Mouse (Mus musculus): ENCODE results near the gene Pspc1.

- TF ChIP-seq MAFK (IDR thresholded peaks at IDR 0.05; ENCODE audit: insufficient read depth, low read depth, low read length) = no peak
- TF ChIP-seq ZC3H11A (IDR thresholded peaks at IDR 0.05; ENCODE audit: borderline replicate concordance, low read depth, low read length) = no peak
- no peak for TF ChIP-seq CHD2 (IDR thresholded peaks at IDR 0.05; ENCODE audit: low read depth, low read length)
- no peak for TF ChIP-seq HCFC1 (IDR thresholded peaks at IDR 0.05; ENCODE audit: borderline replicate concordance, insufficient read depth, low read length)
Observed at GRCm38 (mm10) chr14:56816541-56816940, 38.4 kb upstream of the Pspc1 start.
